Mouse (Mus musculus): ENCODE measurements at regions not wholly inside any gene's neighbourhood (a gene's known extent, or its start where the extent isn't known, plus 50 kb on each side); places are given as distances from the start of the nearest gene placed in this dataset.

DNA sequence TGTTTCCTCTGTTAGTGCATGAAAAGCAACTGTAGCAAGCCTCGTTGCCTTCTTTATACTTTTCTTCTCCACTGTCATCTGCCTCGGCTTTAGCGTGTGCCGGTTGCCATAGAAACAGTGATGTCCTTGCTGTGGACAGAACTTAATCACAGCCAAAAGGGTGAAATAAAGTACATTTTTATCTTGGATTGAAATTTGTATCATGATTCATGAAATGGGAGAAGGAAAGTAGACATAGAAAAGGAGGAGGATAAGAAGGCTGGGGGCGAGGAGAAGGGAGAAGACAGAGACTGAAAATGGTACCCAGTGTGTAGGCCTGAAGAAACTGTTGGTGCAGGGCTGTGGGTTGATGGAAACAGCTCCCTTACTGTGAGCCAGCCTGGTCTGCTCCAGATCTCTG, 130.5 kb upstream of the Tyw5 start:
- no peaks in the 10 kb centered on the region for H3K36me3 ChIP-seq (ENCODE audit: insufficient read depth, low read length)
- no peaks in the 10 kb centered on the region for H3K9me3 ChIP-seq (ENCODE audit: low read length)
- H3K4me1 ChIP-seq (replicated peaks; ENCODE audit: low read depth, low read length): no peaks in the 10 kb centered on the region
- TF ChIP-seq NANOG (IDR thresholded peaks at IDR 0.05; ENCODE audit: borderline replicate concordance, low read length): no peak
- no peak overlapping the region for H3K4me3 ChIP-seq (replicated peaks; ENCODE audit: low read length)
- no peaks in the 10 kb centered on the region for H3K27me3 ChIP-seq (ENCODE audit: insufficient read depth, low read length)

DNA sequence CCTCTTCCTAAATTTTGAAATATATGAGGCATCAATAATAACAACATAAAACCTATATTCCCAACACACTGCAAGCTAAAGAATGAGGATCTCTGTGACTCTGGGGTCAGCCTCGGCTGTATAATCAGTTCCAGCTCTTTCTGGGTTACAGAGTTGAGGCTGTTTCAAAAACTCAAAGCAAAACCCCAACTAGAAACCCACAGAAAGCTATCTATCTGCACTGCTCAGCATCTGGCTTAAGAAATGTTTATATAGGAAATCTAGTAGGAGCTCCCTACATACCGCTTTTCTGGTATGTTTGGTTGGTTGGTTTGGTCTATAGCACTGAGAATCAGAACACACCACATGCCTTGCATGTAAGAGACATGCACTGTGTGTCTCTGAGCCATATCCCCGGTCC, 137.8 kb upstream of the Tyw5 start:
- Histone ChIP-seq H3K27me3 (ENCODE audit: insufficient read depth, low read length) (no peaks in the 10 kb centered on the region), H3K4me1 (replicated peaks; ENCODE audit: low read depth, low read length) (no peaks in the 10 kb centered on the region), H3K4me3 (replicated peaks; ENCODE audit: low read length) (no peak overlapping the region), H3K9me3 (ENCODE audit: low read length) (no peaks in the 10 kb centered on the region), H3K36me3 (ENCODE audit: insufficient read depth, low read length) (no peaks in the 10 kb centered on the region)
- no peak for TF ChIP-seq CTCF (conservative IDR thresholded peaks at IDR 0.05; ENCODE audit: low read length)
- TF ChIP-seq NANOG (IDR thresholded peaks at IDR 0.05; ENCODE audit: borderline replicate concordance, low read length): no peak
- TF ChIP-seq POU5F1 (IDR thresholded peaks at IDR 0.05; ENCODE audit: borderline replicate concordance, low read length): no peak

- no peaks in the 10 kb centered on the region for H3K9me3 ChIP-seq (ENCODE audit: low read length)
- no peaks in the 10 kb centered on the region for H3K4me1 ChIP-seq (replicated peaks; ENCODE audit: low read depth, low read length)
- no peaks in the 10 kb centered on the region for H3K36me3 ChIP-seq (ENCODE audit: insufficient read depth, low read length)
- no peaks in the 10 kb centered on the region for H3K27me3 ChIP-seq (ENCODE audit: insufficient read depth, low read length)
- H3K4me3 ChIP-seq (replicated peaks; ENCODE audit: low read length): no peak overlapping the region
- no peak for TF ChIP-seq POU5F1 (IDR thresholded peaks at IDR 0.05; ENCODE audit: borderline replicate concordance, low read length)
- no peak for TF ChIP-seq NANOG (IDR thresholded peaks at IDR 0.05; ENCODE audit: borderline replicate concordance, low read length)
- TF ChIP-seq CTCF (conservative IDR thresholded peaks at IDR 0.05; ENCODE audit: low read length): no peak
Measured at GRCm38 (mm10) chr1:57545792-57546685, 139.1 kb upstream of the Tyw5 start.

DNA sequence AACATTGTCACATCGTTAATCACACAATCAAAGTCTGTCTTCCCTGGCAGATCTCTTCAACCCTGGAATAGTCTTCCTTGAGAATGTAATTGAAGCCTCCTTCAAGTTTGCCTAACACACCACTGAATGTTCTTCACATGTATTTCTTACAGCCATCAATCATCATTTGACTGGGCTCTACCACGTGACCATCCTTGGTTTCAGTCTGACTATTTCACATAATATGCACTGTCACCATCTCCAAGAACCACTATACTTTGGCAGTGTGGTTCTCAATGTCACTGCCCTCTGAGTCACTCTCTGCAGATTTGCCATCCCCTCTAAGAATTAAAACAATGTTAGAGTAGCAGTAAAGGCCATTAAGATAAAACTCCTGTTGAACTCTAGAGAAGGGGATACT, 154.6 kb upstream of the Tyw5 start:
- Histone ChIP-seq H3K4me1 (replicated peaks; ENCODE audit: low read depth, low read length) (peaks cover 10% of the 10 kb centered on the region; the same call in 1 of the 2 replicates), H3K4me3 (replicated peaks; ENCODE audit: low read length) (no peak overlapping the region), H3K9me3 (ENCODE audit: low read length) (peaks cover 7% of the 10 kb centered on the region), H3K27me3 (ENCODE audit: insufficient read depth, low read length) (no peaks in the 10 kb centered on the region), H3K36me3 (ENCODE audit: insufficient read depth, low read length) (no peaks in the 10 kb centered on the region)
- TF ChIP-seq POU5F1 (IDR thresholded peaks at IDR 0.05; ENCODE audit: borderline replicate concordance, low read length): no peak
- no peak for TF ChIP-seq CTCF (conservative IDR thresholded peaks at IDR 0.05; ENCODE audit: low read length)
- TF ChIP-seq NANOG (IDR thresholded peaks at IDR 0.05; ENCODE audit: borderline replicate concordance, low read length): no peak

- TF ChIP-seq POU5F1 (IDR thresholded peaks at IDR 0.05; ENCODE audit: borderline replicate concordance, low read length): no peak
- peak; percentile 12; the same call in 1 of the 2 replicates for TF ChIP-seq CTCF (conservative IDR thresholded peaks at IDR 0.05; ENCODE audit: low read length)
- TF ChIP-seq NANOG (IDR thresholded peaks at IDR 0.05; ENCODE audit: borderline replicate concordance, low read length): no peak
Measured at GRCm38 (mm10) chr1:57564676-57565075, 157.8 kb upstream of the Tyw5 start.

DNA sequence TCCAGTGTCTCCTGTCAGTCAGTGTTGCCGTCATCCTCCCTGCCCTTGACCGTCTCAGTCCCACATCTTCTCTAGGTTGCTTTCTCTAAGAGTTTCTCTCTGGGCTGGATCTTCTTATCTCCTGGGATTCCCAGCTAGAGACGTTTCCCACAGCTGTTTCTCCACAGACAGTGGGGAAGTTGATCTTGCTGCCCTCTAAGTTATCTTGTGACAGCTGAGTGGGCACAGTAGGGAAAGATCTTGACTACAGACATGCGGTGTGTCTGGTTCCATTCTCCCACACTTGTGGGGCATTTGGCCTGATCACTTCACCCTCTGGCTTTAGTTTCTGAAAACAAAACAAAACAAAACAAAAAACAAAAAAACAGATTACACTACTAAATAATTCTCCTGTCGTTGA, 165.2 kb upstream of the Tyw5 start:
- no peaks in the 10 kb centered on the region for H3K36me3 ChIP-seq (ENCODE audit: insufficient read depth, low read length)
- no peaks in the 10 kb centered on the region for H3K4me1 ChIP-seq (replicated peaks; ENCODE audit: low read depth, low read length)
- peaks cover 19% of the 10 kb centered on the region for H3K9me3 ChIP-seq (ENCODE audit: low read length)
- H3K27me3 ChIP-seq (ENCODE audit: insufficient read depth, low read length): no peaks in the 10 kb centered on the region
- TF ChIP-seq NANOG (IDR thresholded peaks at IDR 0.05; ENCODE audit: borderline replicate concordance, low read length) (no peak), CTCF (conservative IDR thresholded peaks at IDR 0.05; ENCODE audit: low read length) (no peak), POU5F1 (IDR thresholded peaks at IDR 0.05; ENCODE audit: borderline replicate concordance, low read length) (no peak)
- no peak overlapping the region for H3K4me3 ChIP-seq (replicated peaks; ENCODE audit: low read length)

More at GRCm38 (mm10) chr1:57564676-57565075, 157.8 kb upstream of the Tyw5 start:
- no peaks in the 10 kb centered on the region for H3K36me3 ChIP-seq (ENCODE audit: insufficient read depth, low read length)
- peaks cover 19% of the 10 kb centered on the region for H3K9me3 ChIP-seq (ENCODE audit: low read length)
- H3K4me1 ChIP-seq (replicated peaks; ENCODE audit: low read depth, low read length): peaks cover 10% of the 10 kb centered on the region; the same call in 1 of the 2 replicates
- no peaks in the 10 kb centered on the region for H3K27me3 ChIP-seq (ENCODE audit: insufficient read depth, low read length)
- H3K4me3 ChIP-seq (replicated peaks; ENCODE audit: low read length): no peak overlapping the region

- Histone ChIP-seq H3K4me1 (replicated peaks; ENCODE audit: low read depth, low read length) (no peaks in the 10 kb centered on the region), H3K4me3 (replicated peaks; ENCODE audit: low read length) (no peak overlapping the region), H3K36me3 (ENCODE audit: insufficient read depth, low read length) (no peaks in the 10 kb centered on the region), H3K9me3 (ENCODE audit: low read length) (peaks cover 7% of the 10 kb centered on the region), H3K27me3 (ENCODE audit: insufficient read depth, low read length) (no peaks in the 10 kb centered on the region)
- TF ChIP-seq CTCF (conservative IDR thresholded peaks at IDR 0.05; ENCODE audit: low read length) (no peak), NANOG (IDR thresholded peaks at IDR 0.05; ENCODE audit: borderline replicate concordance, low read length) (no peak), POU5F1 (IDR thresholded peaks at IDR 0.05; ENCODE audit: borderline replicate concordance, low read length) (no peak)
Measured at GRCm38 (mm10) chr1:57573829-57574228, 166.9 kb upstream of the Tyw5 start.

- H3K4me3 ChIP-seq (replicated peaks; ENCODE audit: low read length): no peak overlapping the region
- H3K27me3 ChIP-seq (ENCODE audit: insufficient read depth, low read length): no peaks in the 10 kb centered on the region
- H3K9me3 ChIP-seq (ENCODE audit: low read length): peaks cover under 1% of the 10 kb centered on the region; the same call in 1 of the 2 replicates
- H3K36me3 ChIP-seq (ENCODE audit: insufficient read depth, low read length): no peaks in the 10 kb centered on the region
- TF ChIP-seq NANOG (IDR thresholded peaks at IDR 0.05; ENCODE audit: borderline replicate concordance, low read length): no peak
- no peaks in the 10 kb centered on the region for H3K4me1 ChIP-seq (replicated peaks; ENCODE audit: low read depth, low read length)
Measured at GRCm38 (mm10) chr1:57574530-57574929, 167.6 kb upstream of the Tyw5 start.
